10 mouse cellular contexts compared by ENCODE assay signal in genomic region chr7:111155995-111156394, GRCm38 (mm10).
DNase-seq lines count a peak whose midpoint lies in the region; ATAC-seq and TF ChIP-seq lines count a peak whose summit lies in the region.
"Had no signal": no experiment of that assay in that cellular context is flagged by ENCODE, and none has a peak within 500 bp of the region (broad histone marks: within the 10 kb centered on the region; RNA-seq: fewer than 3 reads in every experiment).

No protein-coding gene starts in this region.

- no peaks in the 10 kb centered on the region for H3K9me3 ChIP-seq in heart, embryonic 13.5 days
- H3K9me3 ChIP-seq: liver, embryonic 13.5 days had no signal

- TF ChIP-seq CTCF in cerebellum, adult 2 months (IDR thresholded peaks at IDR 0.05; ENCODE audit: borderline replicate concordance, insufficient read depth, low read depth, low read length): no peak

- H3K27ac ChIP-seq in heart, embryonic 13.5 days (replicated peaks): peak overlapping the region; percentile 98
- H3K27ac ChIP-seq in cerebellum, adult 2 months (ENCODE audit: insufficient read depth, low read length): no peak overlapping the region
- H3K27ac ChIP-seq: liver, embryonic 13.5 days had no signal

- no peak for TF ChIP-seq POLR2A in cerebellum, adult 2 months (IDR thresholded peaks at IDR 0.05; ENCODE audit: borderline replicate concordance, insufficient read depth, low read length)

- H3K27me3 ChIP-seq in heart, embryonic 13.5 days (replicated peaks): no peaks in the 10 kb centered on the region; the same call in 1 of the 2 replicates
- no peaks in the 10 kb centered on the region for H3K27me3 ChIP-seq in cerebellum, adult 2 months (ENCODE audit: control insufficient read depth, insufficient read depth, low read length)

- peak overlapping the region; percentile 78 for H3K9ac ChIP-seq in heart, embryonic 13.5 days
- H3K9ac ChIP-seq: liver, embryonic 13.5 days had no signal

- H3K4me2 ChIP-seq in heart, embryonic 13.5 days: peak overlapping the region; percentile 58
- H3K4me2 ChIP-seq: liver, embryonic 13.5 days had no signal

- WGBS in heart, embryonic 13.5 days: 31% methylated on average over 6 of the region's 6 CpGs
- 71% methylated on average over 6 of the region's 6 CpGs for WGBS in cerebellum, adult 2 months

- H3K36me3 ChIP-seq in heart, embryonic 13.5 days: no peaks in the 10 kb centered on the region
- H3K36me3 ChIP-seq: liver, embryonic 13.5 days had no signal

- ATAC-seq in common myeloid progenitor, adult 5-6 weeks (replicated peaks; ENCODE audit: low read depth, poor library complexity, severe bottlenecking): peak; percentile 68
- no peak for ATAC-seq in heart, embryonic 13.5 days (ENCODE audit: extremely low read depth, insufficient number of reproducible peaks, low FRiP score, low TSS enrichment)
- ATAC-seq in megakaryocyte progenitor cell, adult 5-6 weeks (replicated peaks; ENCODE audit: poor library complexity): peak; percentile 72

- H3K4me1 ChIP-seq in heart, embryonic 13.5 days: peaks cover 46% of the 10 kb centered on the region
- H3K4me1 ChIP-seq in cerebellum, adult 2 months (ENCODE audit: control insufficient read depth, insufficient read depth, low read length): peaks cover 12% of the 10 kb centered on the region

- DNase-seq in layer of hippocampus, adult 9-11 months: peak; percentile 50
- DNase-seq in layer of hippocampus, postnatal 36 days: no peak
- no peak for DNase-seq in ovary, adult 18-20 months (ENCODE audit: low spot score)
- DNase-seq in cerebellum, adult 2 months: no peak
- DNase-seq in kidney, adult 18-20 months: no peak
- DNase-seq: liver, embryonic 13.5 days; right cerebral cortex, postnatal 4 days had no signal

- H3K4me3 ChIP-seq in heart, embryonic 13.5 days: no peak overlapping the region
- H3K4me3 ChIP-seq in cerebellum, adult 2 months (replicated peaks; ENCODE audit: insufficient read depth, low read depth, low read length): no peak overlapping the region
- H3K4me3 ChIP-seq: liver, embryonic 13.5 days had no signal
